In the genomic region with DNA sequence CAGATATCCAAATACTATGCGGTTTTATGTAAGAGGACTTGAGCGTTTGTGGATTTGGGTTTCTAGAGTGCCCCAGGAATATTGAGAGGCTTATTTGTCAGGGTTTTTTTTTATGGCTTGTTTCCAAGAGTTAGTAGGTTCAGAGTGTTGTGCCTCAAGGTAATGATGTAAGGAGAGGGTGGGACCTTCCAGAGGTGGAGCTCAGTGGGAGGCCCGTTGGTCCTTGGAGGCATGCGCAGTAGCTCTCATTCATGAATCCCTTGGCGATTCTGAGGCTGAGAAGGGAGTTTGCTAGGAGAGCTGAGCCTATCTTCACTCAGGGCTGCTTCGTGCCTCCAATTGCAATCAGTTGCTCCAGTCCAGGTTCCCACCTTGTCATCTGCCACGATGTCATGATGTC, we compare ENCODE assay signal across 26 mouse cellular contexts. TPM values are rescaled to one million over a fixed set of nuclear protein-coding genes. Genes with fewer than 3 reads are reported as not detected.
"Had no signal": no experiment of that assay in that cellular context is flagged by ENCODE, and none has a peak within 500 bp of the region (broad histone marks: within the 10 kb centered on the region; RNA-seq: fewer than 3 reads in every experiment).

No protein-coding gene starts in this region.

- H3K4me1 ChIP-seq: liver, embryonic 13.5 days had no signal

- H3K36me3 ChIP-seq: liver, embryonic 13.5 days; midbrain, embryonic 15.5 days; neural tube, embryonic 13.5 days had no signal

- H3K9ac ChIP-seq: liver, embryonic 13.5 days; midbrain, embryonic 15.5 days; neural tube, embryonic 13.5 days had no signal

- H3K27ac ChIP-seq: liver, embryonic 13.5 days; midbrain, embryonic 15.5 days; neural tube, embryonic 13.5 days had no signal

- H3K9me3 ChIP-seq: liver, embryonic 13.5 days; midbrain, embryonic 15.5 days; neural tube, embryonic 13.5 days had no signal

- DNase-seq: kidney, adult 18-20 months; kidney, adult 9 months; kidney, postnatal 14 days; kidney, postnatal 4 days; left cerebral cortex, postnatal 4 days; liver, embryonic 13.5 days; lung, adult 2 months; lung, postnatal 36 days; thymus, adult 18-20 months; thymus, postnatal 36 days had no signal

- ATAC-seq: midbrain, embryonic 15.5 days had no signal

- H3K4me3 ChIP-seq: liver, embryonic 13.5 days; midbrain, embryonic 15.5 days; neural tube, embryonic 13.5 days had no signal

- H3K4me2 ChIP-seq: liver, embryonic 13.5 days; midbrain, embryonic 11.5 days; midbrain, embryonic 15.5 days; neural tube, embryonic 13.5 days had no signal

RNA-seq across cellular contexts. Expression of gene Helt, which starts 4.4 kb away (rescaled TPM):
- total RNA-seq: layer of hippocampus, adult 18-20 months; layer of hippocampus, postnatal 14 days; left cerebral cortex, postnatal 14 days; liver, adult 2 months; megakaryocyte progenitor cell, adult 5-6 weeks; megakaryocyte-erythroid progenitor cell, adult 5-6 weeks; neutrophil, adult 5-6 weeks had no signal
- polyA plus RNA-seq: kidney, embryonic 16.5 days; liver, adult 2 months; liver, embryonic 16.5 days; lung, adult 2 months; small intestine, adult 2 months; spleen, adult 2 months; stomach, embryonic 16.5 days; urinary bladder, adult 2 months had no signal
